Mouse (Mus musculus) limb, embryonic 10.5 days (tissue): ENCODE measurements around the gene L1td1. TPM values are rescaled to one million over a fixed set of nuclear protein-coding genes. Genes with fewer than 3 reads are reported as not detected.
"Not testable (repeated sequence)": the region's sequence is repeated elsewhere in the genome, so short reads cannot be mapped to it uniquely, and the experiment has no call there.

Experiments
- DNase-seq: peaks from one replicate; pipeline ENCODE4 v3.0.0-alpha.2; 2017; ENCODE audit warnings: low spot score
- H3K27ac ChIP-seq: fragments of 300-500 bp; sonication (generic); 2 replicates; pipeline ENCODE4 v1.5.1; 2016; ENCODE audit warnings: mild to moderate bottlenecking
- H3K27me3 ChIP-seq: fragments of 300-500 bp; sonication (generic); 2 replicates; pipeline ENCODE4 v1.6.1; 2016; ENCODE audit warnings: low read depth, mild to moderate bottlenecking; ENCODE audit not compliant: poor library complexity, severe bottlenecking
- H3K36me3 ChIP-seq: fragments of 300-500 bp; sonication (generic); 2 replicates; pipeline ENCODE4 v1.6.1; 2016; ENCODE audit warnings: mild to moderate bottlenecking, moderate library complexity
- H3K4me1 ChIP-seq: fragments of 300-500 bp; sonication (generic); 2 replicates; pipeline ENCODE4 v1.6.1; 2016
- H3K4me3 ChIP-seq: fragments of 300-500 bp; sonication (generic); 2 replicates; pipeline ENCODE4 v1.5.1; 2016; ENCODE audit warnings: mild to moderate bottlenecking, moderate library complexity
- H3K9me3 ChIP-seq: fragments of 300-500 bp; sonication (generic); replicated peaks from 2 replicates; pipeline ENCODE4 v1.6.1; 2016; ENCODE audit warnings: mild to moderate bottlenecking
- WGBS: fragments of 180-500 bp; shearing (Covaris S2); methylation state at CpG from one replicate; pipeline ENCODE4 v1.1.7; 2016; 5-methylcytosine and 5-hydroxymethylcytosine counted together
- polyA plus RNA-seq: library from polyadenylated mRNA; unstranded; fragments of >200 nt; fragmentation: Nextera tagmentation; extraction: Ambion mirVana; gene quantifications from 2 replicates; pipeline ENCODE4 v1.2.1, GENCODE M21; 2016

L1td1 gene
- polyA plus RNA-seq, 1 experiment from 2014 or later: 0.61 TPM

DNA sequence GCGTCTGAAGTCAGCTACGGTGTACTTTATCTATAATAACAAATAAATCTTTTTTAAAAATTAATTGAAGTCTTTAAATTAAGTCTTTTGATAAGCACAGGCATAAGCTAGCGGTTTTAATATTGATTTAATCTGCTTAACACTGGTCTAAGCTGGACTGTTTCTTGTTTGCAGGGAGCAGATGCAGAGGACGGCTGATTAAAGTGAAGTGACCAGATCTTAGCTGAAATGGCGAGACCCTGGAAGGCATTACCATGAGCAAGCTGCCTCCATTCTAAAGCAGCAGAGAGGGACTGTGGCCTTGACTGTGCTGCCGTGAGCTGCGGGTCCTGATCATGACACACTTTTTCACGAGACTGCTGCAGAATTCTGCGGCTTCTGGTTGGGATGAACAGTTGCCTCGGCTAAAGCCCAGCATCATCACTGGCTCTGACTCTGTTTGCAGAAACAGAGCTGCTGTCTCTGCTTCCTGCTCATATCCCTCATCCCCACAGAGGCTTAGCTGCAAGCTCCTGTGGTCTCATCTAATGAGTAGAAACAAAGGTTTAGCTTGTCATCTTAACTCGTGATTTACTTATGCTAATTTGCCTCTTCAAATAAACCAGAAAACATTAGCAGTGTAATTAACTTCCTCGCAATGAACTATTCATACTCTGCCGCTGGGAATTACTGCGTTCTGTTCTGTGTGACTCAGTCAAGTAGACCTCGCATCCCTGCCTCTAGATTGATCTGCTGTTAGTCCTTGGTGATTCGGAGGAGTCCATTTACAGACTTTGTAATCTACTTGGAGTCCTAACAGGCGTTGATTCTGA, 8.6 kb upstream of the L1td1 start:
- Histone ChIP-seq H3K4me1 (no peaks in the 10 kb centered on the region), H3K27ac (no peak overlapping the region), H3K4me3 (no peak overlapping the region), H3K9me3 (no peaks in the 10 kb centered on the region), H3K27me3 (no peaks in the 10 kb centered on the region), H3K36me3 (no peaks in the 10 kb centered on the region)
- no peak for DNase-seq
- WGBS: 87% methylated on average over 17 of the region's 17 CpGs

DNA sequence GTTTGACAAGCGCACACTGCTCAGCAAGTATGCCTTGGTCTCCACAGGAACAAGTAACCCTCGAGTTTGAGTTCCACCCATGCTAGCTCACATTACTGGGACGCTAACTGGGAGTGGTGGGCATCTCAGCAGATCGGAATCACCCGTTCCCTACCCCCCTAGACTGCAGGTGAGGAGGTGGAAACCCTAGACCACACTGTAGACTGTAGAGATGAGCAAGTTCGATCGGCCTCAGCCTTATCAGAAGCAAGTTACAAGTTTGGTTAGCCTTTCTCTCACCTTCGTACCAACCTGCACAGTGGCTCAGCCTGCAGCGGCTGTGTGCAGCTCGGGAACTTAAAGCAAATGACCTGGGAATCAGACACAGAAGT, 8.0 kb upstream of the L1td1 start:
- WGBS: 83% methylated on average over 10 of the region's 10 CpGs
- DNase-seq: no peak
- H3K27me3 ChIP-seq: no peaks in the 10 kb centered on the region
- H3K4me1 ChIP-seq: no peaks in the 10 kb centered on the region
- no peak overlapping the region for H3K27ac ChIP-seq
- no peaks in the 10 kb centered on the region for H3K9me3 ChIP-seq
- H3K36me3 ChIP-seq: no peaks in the 10 kb centered on the region
- no peak overlapping the region for H3K4me3 ChIP-seq

DNA sequence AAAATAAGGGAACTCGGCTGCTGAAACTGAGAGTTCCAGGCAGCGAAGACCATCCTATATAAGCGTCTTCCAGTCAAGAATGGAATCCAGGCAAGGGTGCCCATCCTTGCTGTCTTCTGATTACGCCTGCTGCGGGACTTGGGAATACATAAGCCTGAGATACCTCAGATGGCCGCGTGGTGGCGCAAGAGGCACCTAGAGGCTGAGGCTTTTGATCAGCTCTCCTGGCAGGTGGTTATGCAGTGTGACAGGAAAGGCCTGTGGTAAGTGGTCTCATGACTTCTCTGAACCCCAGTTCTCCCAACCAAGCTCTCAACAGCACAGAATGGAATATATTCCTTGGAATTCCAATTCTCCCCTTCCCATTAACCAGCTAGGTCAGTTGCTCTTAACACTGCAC, 4.1 kb upstream of the L1td1 start:
- peak; percentile 84 for DNase-seq
- Histone ChIP-seq H3K9me3 (no peaks in the 10 kb centered on the region), H3K4me1 (peaks cover 13% of the 10 kb centered on the region), H3K27me3 (peaks cover 17% of the 10 kb centered on the region), H3K36me3 (no peaks in the 10 kb centered on the region), H3K27ac (no peak overlapping the region), H3K4me3 (no peak overlapping the region)
- 13% methylated on average over 8 of the region's 8 CpGs for WGBS

DNA sequence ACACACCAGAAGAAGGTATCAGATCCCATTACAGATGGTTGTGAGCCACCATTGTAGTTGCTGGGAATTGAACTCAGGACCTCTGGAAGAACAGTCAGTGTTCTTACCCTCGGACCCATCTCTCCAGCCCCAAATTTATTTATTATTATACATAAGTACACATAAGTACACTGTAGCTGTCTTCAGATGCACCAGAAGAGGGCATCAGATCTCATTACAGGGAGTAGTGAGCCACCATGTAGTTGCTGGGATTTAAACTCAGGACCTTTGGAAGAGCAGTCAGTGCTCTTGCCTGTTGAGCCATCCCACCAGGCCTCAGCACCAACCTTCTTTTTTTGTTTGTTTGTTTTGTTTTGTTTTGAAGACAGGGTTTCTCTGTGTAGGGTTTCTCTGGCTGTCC, 1.9 kb upstream of the L1td1 start:
- peaks cover 36% of the 10 kb centered on the region for H3K27me3 ChIP-seq
- H3K4me1 ChIP-seq: peaks cover 22% of the 10 kb centered on the region
- DNase-seq, H3K4me3 ChIP-seq, H3K27ac ChIP-seq, H3K36me3 ChIP-seq, H3K9me3 ChIP-seq: not testable (repeated sequence)
- WGBS: 93% methylated on average over 1 of the region's 1 CpGs

DNA sequence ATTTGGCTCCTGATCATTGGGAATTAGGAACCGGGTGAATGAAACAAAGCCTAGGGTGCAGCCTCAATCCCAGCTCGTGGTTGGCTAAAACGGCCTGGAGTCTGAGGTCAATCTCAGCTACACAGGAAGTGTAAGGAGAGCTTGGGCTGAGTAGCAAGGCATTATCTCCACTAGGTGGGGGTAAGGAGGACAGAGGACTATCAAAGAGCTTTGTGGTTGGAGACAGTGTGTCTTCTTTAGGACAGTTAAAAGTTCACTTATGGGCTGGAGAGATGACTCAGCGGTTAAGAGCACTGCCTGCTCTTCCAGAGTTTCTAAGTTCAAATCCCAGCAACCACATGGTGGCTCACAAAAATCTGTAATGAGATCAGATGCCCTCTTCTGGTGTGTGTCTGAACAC, 1.1 kb upstream of the L1td1 start:
- no peak overlapping the region for H3K4me3 ChIP-seq
- DNase-seq: no peak
- 46% methylated on average over 4 of the region's 4 CpGs for WGBS
- H3K27ac ChIP-seq: no peak overlapping the region
- H3K4me1 ChIP-seq: peaks cover 22% of the 10 kb centered on the region
- H3K27me3 ChIP-seq: peaks cover 36% of the 10 kb centered on the region
- no peaks in the 10 kb centered on the region for H3K9me3 ChIP-seq
- no peaks in the 10 kb centered on the region for H3K36me3 ChIP-seq

DNA sequence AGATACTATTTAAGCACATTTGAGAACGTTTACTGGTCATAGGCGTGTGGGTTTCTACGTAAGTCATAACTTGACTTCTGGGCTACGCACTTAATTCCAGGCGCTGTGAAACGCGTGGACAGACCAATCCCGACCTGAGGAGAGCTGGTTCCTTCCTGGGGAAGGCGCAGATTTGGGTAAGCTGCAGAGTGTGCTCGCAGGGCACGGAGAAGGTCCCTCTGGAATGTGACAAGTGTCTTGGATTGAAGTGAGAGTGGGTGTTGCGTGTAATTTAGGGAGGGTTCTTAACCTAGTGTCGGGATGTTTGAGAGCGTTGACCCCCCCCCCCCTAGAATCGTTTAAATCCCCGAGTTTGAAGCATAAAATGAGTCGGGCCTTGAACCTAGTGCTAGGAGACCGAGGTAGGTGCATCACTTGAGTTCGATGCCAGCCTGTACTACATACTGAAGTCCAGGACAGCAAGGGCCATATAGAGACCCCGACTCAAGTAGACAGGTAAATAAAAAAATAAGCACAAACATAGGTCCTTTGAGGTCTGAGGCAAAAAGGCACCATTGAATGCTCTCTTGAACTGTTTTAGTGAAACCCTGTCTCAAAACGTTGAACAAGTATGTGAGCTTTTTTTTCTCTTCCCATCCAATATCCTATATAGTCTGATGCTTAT, 893 bp downstream of the L1td1 start:
- 2% methylated on average over 21 of the region's 21 CpGs for WGBS
- Histone ChIP-seq H3K27ac (no peak overlapping the region), H3K36me3 (no peaks in the 10 kb centered on the region), H3K4me1 (peaks cover 22% of the 10 kb centered on the region), H3K27me3 (peaks cover 36% of the 10 kb centered on the region), H3K4me3 (peak overlapping the region; percentile 56), H3K9me3 (no peaks in the 10 kb centered on the region)
- DNase-seq: peak; percentile 42

DNA sequence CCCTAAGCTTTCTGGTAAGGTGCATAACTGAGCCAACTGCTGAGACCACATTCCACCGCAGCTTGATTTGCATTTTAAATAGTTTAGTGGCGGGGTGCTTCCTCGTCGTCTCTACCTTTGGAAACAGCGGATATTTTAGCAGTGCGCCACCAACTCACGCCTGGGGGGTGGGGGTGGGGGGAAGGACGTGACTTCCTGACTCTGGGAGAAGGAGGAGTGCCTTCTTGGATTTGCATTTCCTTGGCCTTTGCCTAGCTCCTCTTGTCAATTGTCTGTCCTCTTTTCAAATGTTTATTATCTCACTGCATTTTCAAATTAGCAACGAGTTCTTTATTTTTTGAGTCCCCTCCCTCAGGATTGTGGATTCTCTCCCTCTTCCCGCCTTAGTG, 1.4 kb downstream of the L1td1 start:
- H3K9me3 ChIP-seq: no peaks in the 10 kb centered on the region
- H3K4me1 ChIP-seq: peaks cover 22% of the 10 kb centered on the region
- H3K36me3 ChIP-seq: no peaks in the 10 kb centered on the region
- 1% methylated on average over 10 of the region's 10 CpGs for WGBS
- peaks cover 36% of the 10 kb centered on the region for H3K27me3 ChIP-seq
- H3K27ac ChIP-seq: no peak overlapping the region
- peak; percentile 37 for DNase-seq
- peak overlapping the region; percentile 56 for H3K4me3 ChIP-seq

DNA sequence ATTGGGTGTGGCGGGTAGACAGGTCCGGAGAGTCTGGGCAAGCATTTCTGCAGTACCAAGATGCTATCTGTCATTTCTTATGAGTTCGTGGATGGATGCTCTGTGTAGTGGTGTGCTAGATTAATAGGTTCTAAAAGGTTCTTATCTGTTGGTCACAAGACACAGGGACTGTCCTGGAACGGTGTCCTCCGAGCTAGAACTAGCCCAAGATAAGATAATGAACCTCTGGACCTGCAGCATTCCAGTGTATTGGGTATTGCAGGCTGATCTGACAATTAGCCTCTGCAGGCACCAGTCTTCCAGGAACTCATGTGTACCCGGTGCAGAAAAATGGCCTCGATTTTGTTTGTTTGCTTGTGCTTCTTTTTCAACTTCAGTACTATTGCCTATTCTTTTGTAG, 2.2 kb downstream of the L1td1 start:
- Histone ChIP-seq H3K27ac (no peak overlapping the region), H3K4me1 (peaks cover 22% of the 10 kb centered on the region), H3K4me3 (no peak overlapping the region), H3K27me3 (peaks cover 36% of the 10 kb centered on the region), H3K9me3 (no peaks in the 10 kb centered on the region), H3K36me3 (no peaks in the 10 kb centered on the region)
- 64% methylated on average over 7 of the region's 7 CpGs for WGBS
- DNase-seq: no peak

DNA sequence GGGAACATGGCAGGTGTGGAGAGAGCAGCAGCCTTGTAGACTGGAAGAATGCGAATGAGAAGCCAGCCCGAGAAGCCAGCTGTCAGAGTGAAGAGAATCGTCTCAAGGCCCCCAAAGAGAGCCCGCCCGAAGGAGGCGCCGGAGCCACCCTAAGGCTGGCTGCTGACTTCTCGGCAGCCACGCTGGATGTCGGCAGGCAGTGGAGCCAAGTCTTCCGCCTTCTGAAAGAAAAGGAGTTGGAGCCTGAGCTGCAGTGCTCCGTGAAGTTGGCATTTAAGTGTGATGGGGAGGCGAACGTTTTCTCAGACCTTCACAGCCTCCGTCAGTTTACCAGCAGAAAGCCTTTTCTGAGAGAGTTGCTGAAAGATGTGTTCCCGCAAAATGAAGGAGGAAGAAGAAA, 7.1 kb downstream of the L1td1 start:
- 93% methylated on average over 16 of the region's 16 CpGs for WGBS
- Histone ChIP-seq H3K4me3 (no peak overlapping the region), H3K4me1 (no peaks in the 10 kb centered on the region), H3K27me3 (peaks cover 7% of the 10 kb centered on the region), H3K36me3 (no peaks in the 10 kb centered on the region), H3K27ac (no peak overlapping the region), H3K9me3 (no peaks in the 10 kb centered on the region)
- no peak for DNase-seq

DNA sequence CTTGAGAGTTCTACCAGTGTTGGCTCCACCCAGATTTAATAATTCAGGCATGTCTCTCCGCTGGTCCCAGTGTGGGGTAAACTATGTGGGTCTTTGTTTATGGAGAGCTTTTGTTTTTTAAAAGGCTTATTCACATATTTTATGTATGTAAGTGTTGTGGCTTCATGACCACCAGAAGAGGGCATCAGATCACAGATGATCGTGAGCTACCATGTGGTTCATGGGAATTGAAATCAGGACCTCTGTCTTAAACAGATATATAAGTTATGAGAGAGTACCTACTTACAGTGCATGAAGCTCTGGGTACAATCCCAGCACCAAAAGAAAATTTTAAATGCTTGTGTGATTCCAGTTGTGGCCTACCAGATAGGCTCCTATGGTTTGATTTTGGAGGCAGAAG, 13.2 kb downstream of the L1td1 start:
- Histone ChIP-seq H3K4me1 (peaks cover 7% of the 10 kb centered on the region), H3K36me3 (no peaks in the 10 kb centered on the region), H3K27ac (no peak overlapping the region), H3K27me3 (no peaks in the 10 kb centered on the region), H3K9me3 (no peaks in the 10 kb centered on the region), H3K4me3 (no peak overlapping the region)
- no peak for DNase-seq
- WGBS: 53% methylated on average over 2 of the region's 2 CpGs

DNA sequence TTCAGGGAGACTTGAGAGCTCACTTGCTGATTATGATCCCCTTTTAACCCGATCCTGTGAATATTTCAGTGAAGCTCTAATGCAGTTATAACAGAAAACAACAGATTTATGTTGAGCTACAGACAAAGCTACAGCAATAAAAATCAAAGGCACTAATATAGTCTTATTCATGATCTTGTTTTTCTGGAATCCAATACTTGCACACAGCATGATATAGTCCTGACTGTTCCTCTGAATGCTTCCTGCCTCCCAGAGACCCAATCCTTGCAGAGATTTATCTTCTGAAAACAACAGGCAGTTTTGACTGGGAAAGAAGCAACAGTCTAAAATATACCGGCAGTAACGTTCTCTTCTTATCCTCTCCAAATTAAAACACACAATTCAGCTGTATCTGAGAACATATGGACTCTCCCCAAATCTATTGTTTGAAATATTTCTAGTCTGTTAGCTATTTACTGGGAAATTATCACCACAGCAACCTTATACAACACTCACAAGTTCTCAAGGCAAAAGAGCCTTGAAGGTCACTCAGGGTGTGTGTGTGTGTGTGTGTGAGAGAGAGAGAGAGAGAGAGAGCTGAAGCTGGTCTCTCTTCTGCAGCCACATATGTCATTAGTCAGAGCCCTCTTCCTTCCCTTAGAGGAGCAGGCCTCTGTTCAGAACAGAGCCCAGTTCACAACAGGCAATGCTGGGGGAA, 16.8 kb downstream of the L1td1 start:
- Histone ChIP-seq H3K36me3 (no peaks in the 10 kb centered on the region), H3K27ac (peak overlapping the region; percentile 54), H3K4me3 (no peak overlapping the region), H3K9me3 (no peaks in the 10 kb centered on the region), H3K27me3 (no peaks in the 10 kb centered on the region), H3K4me1 (peaks cover 11% of the 10 kb centered on the region)
- 81% methylated on average over 3 of the region's 3 CpGs for WGBS
- no peak for DNase-seq

DNA sequence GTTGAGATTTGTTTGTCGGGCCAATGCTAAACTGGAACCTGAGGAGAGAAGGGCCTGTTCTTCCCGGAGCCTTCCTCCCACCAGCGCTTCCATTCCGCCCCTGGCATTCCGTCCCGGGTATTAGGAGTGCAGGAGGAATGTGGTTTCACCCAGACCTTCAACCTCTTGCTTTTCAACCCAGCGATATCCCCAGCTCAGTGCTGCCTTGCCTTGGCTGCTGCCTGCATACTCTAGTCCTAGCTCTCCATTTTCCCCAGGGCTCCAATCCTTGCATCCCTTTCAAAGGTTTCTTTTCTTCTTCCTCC, 17.3 kb downstream of the L1td1 start:
- Histone ChIP-seq H3K36me3 (no peaks in the 10 kb centered on the region), H3K27me3 (no peaks in the 10 kb centered on the region), H3K9me3 (no peaks in the 10 kb centered on the region), H3K4me1 (peaks cover 11% of the 10 kb centered on the region), H3K27ac (peak overlapping the region; percentile 54), H3K4me3 (no peak overlapping the region)
- peak; percentile 46 for DNase-seq
- WGBS: 22% methylated on average over 7 of the region's 7 CpGs

DNA sequence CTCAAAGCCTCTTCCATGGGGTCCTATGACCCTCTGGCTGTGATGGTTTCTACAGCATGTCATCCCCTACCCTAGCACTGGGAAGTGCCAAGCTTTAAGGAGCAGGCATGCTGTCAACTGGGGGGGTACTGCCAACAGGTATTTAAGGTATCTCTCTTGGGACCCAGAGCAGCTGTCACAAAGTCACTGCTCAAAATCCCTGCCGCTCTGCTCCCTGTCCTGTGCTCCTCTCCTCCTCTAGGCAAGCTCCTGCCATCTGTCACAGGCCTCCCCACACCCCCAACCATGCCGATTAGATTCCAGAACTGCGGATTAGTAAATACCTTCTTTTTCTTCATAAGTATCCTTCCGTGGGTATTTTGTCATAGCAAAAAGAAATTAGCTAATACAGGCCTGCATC, 27.9 kb downstream of the L1td1 start:
- Histone ChIP-seq H3K27ac (no peak overlapping the region), H3K4me1 (no peaks in the 10 kb centered on the region), H3K9me3 (no peaks in the 10 kb centered on the region), H3K36me3 (peaks cover 42% of the 10 kb centered on the region), H3K27me3 (no peaks in the 10 kb centered on the region), H3K4me3 (no peak overlapping the region)
- no peak for DNase-seq
- 85% methylated on average over 4 of the region's 4 CpGs for WGBS
